Mouse (Mus musculus): ENCODE results near the gene Xrra1.

DNA sequence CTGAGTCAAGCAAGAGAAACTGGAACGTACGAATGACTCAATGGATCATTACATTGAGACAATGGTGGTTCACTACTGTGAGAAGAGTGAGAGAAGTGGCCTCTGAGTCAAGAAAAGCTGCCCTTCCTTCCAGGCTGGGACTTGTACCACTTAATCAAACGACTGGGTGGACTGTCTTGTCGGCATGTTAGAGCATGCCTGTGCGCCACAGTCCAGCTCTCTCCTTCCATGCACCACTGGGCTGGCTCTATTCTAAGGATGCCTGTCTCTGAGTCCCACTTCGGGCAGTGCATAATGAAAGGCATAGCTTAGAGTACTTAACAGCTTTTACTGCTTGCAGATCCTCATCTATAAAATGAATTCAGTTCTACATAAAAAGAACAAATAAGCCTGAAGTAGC lies 32.8 kb upstream of the Xrra1 start:
- TF ChIP-seq CTCF (IDR thresholded peaks at IDR 0.05), result no peak
- TF ChIP-seq EP300 (IDR thresholded peaks at IDR 0.05), result no peak
